Mouse (Mus musculus): ENCODE measurements around the gene Robo1. TPM values are rescaled to one million over a fixed set of nuclear protein-coding genes. Genes with fewer than 3 reads are reported as not detected.

Robo1 gene
- polyA plus RNA-seq, 1 experiment, result 74.4 TPM

GRCm38 (mm10) chr16:72412879-72413278 lies 104.8 kb downstream of the Robo1 start:
- 90% methylated on average over 7 of the region's 7 CpGs for WGBS
- Histone ChIP-seq H3K27ac (ENCODE audit: insufficient read depth, low read depth, low read length) (no peak overlapping the region), H3K4me3 (ENCODE audit: insufficient read depth, low read depth, low read length) (no peak overlapping the region), H3K4me1 (ENCODE audit: control insufficient read depth, insufficient read depth, low read length) (no peaks in the 10 kb centered on the region)
- TF ChIP-seq CTCF (IDR thresholded peaks at IDR 0.05; ENCODE audit: insufficient read depth, low read depth, low read length) (no peak), POLR2A (IDR thresholded peaks at IDR 0.05; ENCODE audit: insufficient read depth, low read depth, low read length) (no peak)

DNA sequence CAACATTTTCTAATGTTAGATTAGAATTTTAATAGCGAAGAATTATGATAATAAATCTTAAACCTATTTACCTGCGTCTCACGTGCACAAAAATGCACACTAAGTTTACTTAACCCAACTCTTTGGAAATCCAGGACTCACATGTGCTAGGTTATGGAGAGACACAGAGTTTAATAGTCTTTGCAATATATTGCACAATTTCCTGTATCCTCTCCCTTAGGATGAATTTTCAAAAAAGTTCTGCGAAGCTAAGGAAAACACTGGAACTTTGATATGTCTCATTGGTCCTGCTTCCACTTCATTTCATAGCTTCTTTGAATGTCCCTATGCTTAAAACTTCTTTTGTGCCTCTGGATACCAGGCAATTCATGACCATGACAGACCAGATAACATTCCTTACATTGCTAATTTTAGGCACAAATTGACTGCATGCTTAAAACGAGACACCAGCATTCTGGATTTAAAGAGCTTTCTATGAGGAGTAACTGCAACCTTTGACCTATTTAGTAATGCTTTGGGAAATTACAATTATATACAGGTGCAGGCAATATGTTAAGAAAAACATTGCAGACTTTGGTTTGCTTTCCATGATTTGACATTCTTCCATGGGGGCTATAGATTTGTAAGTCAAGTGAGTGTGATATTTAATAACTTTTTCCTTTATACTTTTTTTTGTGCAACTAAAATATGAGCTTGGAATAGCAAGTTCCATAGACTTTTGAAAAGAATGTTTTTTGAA lies 111.4 kb downstream of the Robo1 start:
- no peak overlapping the region for H3K27ac ChIP-seq (ENCODE audit: insufficient read depth, low read depth, low read length)
- no peak for TF ChIP-seq CTCF (IDR thresholded peaks at IDR 0.05; ENCODE audit: insufficient read depth, low read depth, low read length)
- no peak for TF ChIP-seq POLR2A (IDR thresholded peaks at IDR 0.05; ENCODE audit: insufficient read depth, low read depth, low read length)
- WGBS, result 78% methylated on average over 5 of the region's 5 CpGs
- no peak overlapping the region for H3K4me3 ChIP-seq (ENCODE audit: insufficient read depth, low read depth, low read length)
- H3K4me1 ChIP-seq (ENCODE audit: control insufficient read depth, insufficient read depth, low read length), result no peaks in the 10 kb centered on the region

- TF ChIP-seq POLR2A (IDR thresholded peaks at IDR 0.05; ENCODE audit: insufficient read depth, low read depth, low read length) (no peak), CTCF (IDR thresholded peaks at IDR 0.05; ENCODE audit: insufficient read depth, low read depth, low read length) (no peak)
- Histone ChIP-seq H3K4me3 (ENCODE audit: insufficient read depth, low read depth, low read length) (no peak overlapping the region), H3K4me1 (ENCODE audit: control insufficient read depth, insufficient read depth, low read length) (no peaks in the 10 kb centered on the region), H3K27ac (ENCODE audit: insufficient read depth, low read depth, low read length) (no peak overlapping the region)
- 77% methylated on average over 4 of the region's 4 CpGs for WGBS
Observed at GRCm38 (mm10) chr16:72422426-72422825, 114.3 kb downstream of the Robo1 start.

DNA sequence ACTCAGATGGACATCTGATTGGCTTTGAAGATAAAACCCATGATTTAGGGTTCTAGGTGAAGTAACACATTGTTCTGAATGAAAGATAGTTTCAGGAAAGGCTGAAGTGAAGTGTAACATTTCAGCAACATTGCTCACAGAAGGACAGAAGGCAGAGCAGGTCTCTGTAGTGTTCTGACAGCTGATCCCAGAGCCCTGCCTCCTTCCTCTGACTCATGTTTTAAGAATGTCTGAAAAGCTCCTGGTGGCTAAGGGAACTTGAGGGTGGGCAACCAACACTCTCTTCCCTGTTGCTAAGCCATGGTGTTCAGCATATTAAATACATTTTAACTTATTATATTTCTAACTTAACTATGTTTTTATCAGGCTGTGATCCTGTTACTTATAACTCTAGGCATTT lies 126.3 kb downstream of the Robo1 start:
- Histone ChIP-seq H3K27ac (ENCODE audit: insufficient read depth, low read depth, low read length) (no peak overlapping the region), H3K4me1 (ENCODE audit: control insufficient read depth, insufficient read depth, low read length) (no peaks in the 10 kb centered on the region), H3K4me3 (ENCODE audit: insufficient read depth, low read depth, low read length) (no peak overlapping the region)
- TF ChIP-seq POLR2A (IDR thresholded peaks at IDR 0.05; ENCODE audit: insufficient read depth, low read depth, low read length) (no peak), CTCF (IDR thresholded peaks at IDR 0.05; ENCODE audit: insufficient read depth, low read depth, low read length) (no peak)

GRCm38 (mm10) chr16:72444428-72445135 lies 136.5 kb downstream of the Robo1 start:
- H3K27ac ChIP-seq (ENCODE audit: insufficient read depth, low read depth, low read length), result no peak overlapping the region
- TF ChIP-seq CTCF (IDR thresholded peaks at IDR 0.05; ENCODE audit: insufficient read depth, low read depth, low read length), result no peak
- TF ChIP-seq POLR2A (IDR thresholded peaks at IDR 0.05; ENCODE audit: insufficient read depth, low read depth, low read length), result no peak
- H3K4me3 ChIP-seq (ENCODE audit: insufficient read depth, low read depth, low read length), result no peak overlapping the region
- H3K4me1 ChIP-seq (ENCODE audit: control insufficient read depth, insufficient read depth, low read length), result no peaks in the 10 kb centered on the region
- 35% methylated on average over 18 of the region's 18 CpGs for WGBS

DNA sequence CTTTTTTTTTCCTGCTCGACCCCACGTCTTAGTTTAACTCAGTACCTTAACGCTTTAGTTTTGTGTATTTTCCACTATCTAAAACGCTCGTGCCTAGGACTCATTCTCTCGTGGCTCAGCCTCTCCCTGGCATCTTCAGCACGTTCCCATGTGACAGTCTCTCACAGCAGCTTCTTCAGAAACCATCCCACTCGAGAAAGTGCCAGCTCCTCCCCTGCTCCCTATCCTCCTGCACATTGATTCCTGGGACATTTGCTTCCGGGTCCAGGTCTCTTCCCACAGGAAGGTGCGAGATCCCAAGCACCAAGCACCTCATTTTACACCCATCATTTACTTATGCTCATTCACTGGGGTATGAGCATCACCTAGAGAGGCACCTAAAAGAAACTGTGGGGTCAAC lies 150.0 kb downstream of the Robo1 start:
- TF ChIP-seq POLR2A (IDR thresholded peaks at IDR 0.05; ENCODE audit: insufficient read depth, low read depth, low read length) (no peak), CTCF (IDR thresholded peaks at IDR 0.05; ENCODE audit: insufficient read depth, low read depth, low read length) (no peak)
- Histone ChIP-seq H3K4me1 (ENCODE audit: control insufficient read depth, insufficient read depth, low read length) (no peaks in the 10 kb centered on the region), H3K27ac (ENCODE audit: insufficient read depth, low read depth, low read length) (no peak overlapping the region), H3K4me3 (ENCODE audit: insufficient read depth, low read depth, low read length) (no peak overlapping the region)
- whole genome bisulfite sequencing, result 57% methylated on average over 10 of the region's 10 CpGs

GRCm38 (mm10) chr16:72458576-72458975 lies 150.5 kb downstream of the Robo1 start:
- Histone ChIP-seq H3K27ac (ENCODE audit: insufficient read depth, low read depth, low read length) (no peak overlapping the region), H3K4me3 (ENCODE audit: insufficient read depth, low read depth, low read length) (no peak overlapping the region), H3K4me1 (ENCODE audit: control insufficient read depth, insufficient read depth, low read length) (no peaks in the 10 kb centered on the region)
- TF ChIP-seq POLR2A (IDR thresholded peaks at IDR 0.05; ENCODE audit: insufficient read depth, low read depth, low read length), result no peak
- no peak for TF ChIP-seq CTCF (IDR thresholded peaks at IDR 0.05; ENCODE audit: insufficient read depth, low read depth, low read length)
- WGBS, result 66% methylated on average over 10 of the region's 10 CpGs

GRCm38 (mm10) chr16:72465696-72466095 lies 157.6 kb downstream of the Robo1 start:
- Histone ChIP-seq H3K4me3 (ENCODE audit: insufficient read depth, low read depth, low read length) (no peak overlapping the region), H3K27ac (ENCODE audit: insufficient read depth, low read depth, low read length) (no peak overlapping the region), H3K4me1 (ENCODE audit: control insufficient read depth, insufficient read depth, low read length) (no peaks in the 10 kb centered on the region)
- no peak for TF ChIP-seq CTCF (IDR thresholded peaks at IDR 0.05; ENCODE audit: insufficient read depth, low read depth, low read length)
- TF ChIP-seq POLR2A (IDR thresholded peaks at IDR 0.05; ENCODE audit: insufficient read depth, low read depth, low read length), result no peak
- 78% methylated on average over 3 of the region's 3 CpGs for WGBS

GRCm38 (mm10) chr16:72470037-72470673 lies 162.0 kb downstream of the Robo1 start:
- no peaks in the 10 kb centered on the region for H3K4me1 ChIP-seq (ENCODE audit: control insufficient read depth, insufficient read depth, low read length)
- TF ChIP-seq CTCF (IDR thresholded peaks at IDR 0.05; ENCODE audit: insufficient read depth, low read depth, low read length) (no peak), POLR2A (IDR thresholded peaks at IDR 0.05; ENCODE audit: insufficient read depth, low read depth, low read length) (no peak)
- H3K27ac ChIP-seq (ENCODE audit: insufficient read depth, low read depth, low read length), result no peak overlapping the region
- no peak overlapping the region for H3K4me3 ChIP-seq (ENCODE audit: insufficient read depth, low read depth, low read length)
- 74% methylated on average over 2 of the region's 2 CpGs for WGBS
